Mouse (Mus musculus) embryonic fibroblast, embryonic 13.5 days (primary cell): ENCODE results near the gene Abcc6.

ENCODE experiments used
- CTCF ChIP-seq: IDR thresholded peaks from 2 replicates; pipeline ENCODE4 v1.5.1; 2011; ENCODE audit warnings: mild to moderate bottlenecking, control low read depth, low read length, moderate library complexity, borderline replicate concordance; ENCODE audit not compliant: insufficient read depth
- POLR2A ChIP-seq: IDR thresholded peaks from 2 replicates; pipeline ENCODE4 v1.6.1; 2011; ENCODE audit warnings: low read depth, mild to moderate bottlenecking, control low read depth, low read length, moderate library complexity

DNA sequence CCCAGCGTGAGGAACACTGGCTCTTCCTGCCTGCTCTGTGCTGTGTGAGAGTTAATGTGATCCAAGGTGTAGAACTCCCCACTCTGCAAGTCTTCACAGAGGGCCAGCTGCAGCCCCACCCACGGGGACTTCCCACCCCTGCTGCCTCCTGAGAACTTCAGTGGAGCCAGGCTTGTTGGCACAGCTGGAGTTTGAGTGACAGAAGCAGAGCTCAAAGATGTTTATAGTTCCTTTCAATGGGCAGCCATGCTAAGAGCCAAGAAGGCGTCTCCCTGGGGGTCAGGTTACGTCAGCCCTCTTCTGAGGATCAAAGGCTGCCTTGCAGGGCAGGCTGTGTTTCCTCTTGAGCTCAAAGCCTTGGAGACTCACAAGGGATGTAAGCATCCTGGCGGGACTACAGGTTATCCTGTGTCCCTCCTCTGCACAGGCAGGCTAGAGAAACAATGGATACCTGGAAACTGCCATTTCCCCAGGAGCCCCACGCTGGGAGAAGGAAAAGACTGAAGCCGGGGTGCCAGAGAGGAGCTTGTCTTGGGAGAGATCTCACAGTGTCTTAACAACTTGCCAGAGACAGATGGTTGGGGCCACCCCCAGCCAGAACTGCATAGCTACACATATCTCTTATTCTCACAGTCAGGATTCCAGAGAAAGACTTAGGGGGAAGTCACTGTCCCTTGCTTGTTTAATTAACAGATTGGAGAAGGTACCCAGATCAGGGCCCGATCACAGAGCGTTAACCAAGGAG is 16.7 kb downstream of the Abcc6 start:
- no peak for TF ChIP-seq POLR2A
- no peak for TF ChIP-seq CTCF
